Mouse (Mus musculus) CH12.LX (cell line): ENCODE measurements around the gene Lrrc42. TPM values are rescaled to one million over a fixed set of nuclear protein-coding genes. Genes with fewer than 3 reads are reported as not detected.

Experiments
- DNase-seq: peaks from one replicate; pipeline ENCODE4 v3.0.0-alpha.2; 2013; ENCODE audit errors: extremely low read depth
- H3K27ac ChIP-seq: 2 replicates; pipeline ENCODE4 v1.5.1; 2012; ENCODE audit warnings: low read depth, mild to moderate bottlenecking, control low read depth, moderate library complexity; ENCODE audit not compliant: insufficient read depth
- H3K27me3 ChIP-seq: replicated peaks from 2 replicates; pipeline ENCODE3; 2012; ENCODE audit warnings: inconsistent platforms
- H3K36me3 ChIP-seq, 2 experiments: replicated peaks in 1 of 2; 2 replicates each; pipeline versions ENCODE3 to v1.6.1; 2012; ENCODE audit warnings: inconsistent platforms in 1 of 2, low read length in 1 of 2, mild to moderate bottlenecking in 1 of 2, mixed read lengths in 1 of 2, moderate library complexity in 1 of 2; ENCODE audit not compliant: control insufficient read depth in 1 of 2, insufficient read depth in 1 of 2
- H3K4me1 ChIP-seq, 2 experiments: 2 replicates each; pipeline ENCODE4 v1.6.1; 2012; ENCODE audit warnings: inconsistent platforms in 1 of 2, moderate library complexity in 1 of 2; ENCODE audit not compliant: insufficient read depth in 2 of 2, control insufficient read depth in 1 of 2
- H3K4me2 ChIP-seq: 2 replicates; pipeline ENCODE4 v1.6.1; 2012; ENCODE audit warnings: low read depth, mild to moderate bottlenecking, control low read depth; ENCODE audit not compliant: poor library complexity, insufficient read depth, severe bottlenecking
- H3K4me3 ChIP-seq, 3 experiments: fragments of 150-350 bp in 1 of 3; sonication (generic) in 1 of 3; replicated peaks in 1 of 3; 2 replicates each; pipeline versions ENCODE3 to v1.5.1; 2011 to 2012; ENCODE audit warnings: low read depth in 2 of 3, low read length in 2 of 3, mild to moderate bottlenecking in 2 of 3, moderate library complexity in 2 of 3, control low read depth in 1 of 3, improper control_type of control experiment in 1 of 3, inconsistent platforms in 1 of 3, mixed read lengths in 1 of 3; ENCODE audit not compliant: poor library complexity in 1 of 3
- H3K79me2 ChIP-seq: replicated peaks from 2 replicates; pipeline ENCODE4 v1.6.1; 2012; ENCODE audit warnings: mild to moderate bottlenecking, moderate library complexity; ENCODE audit not compliant: control insufficient read depth, poor library complexity, insufficient read depth, severe bottlenecking; ENCODE audit errors: extremely low read depth
- H3K9ac ChIP-seq: 2 replicates; pipeline ENCODE4 v1.6.1; 2012; ENCODE audit warnings: low read depth, mild to moderate bottlenecking, control low read depth, moderate library complexity; ENCODE audit not compliant: insufficient read depth
- H3K9me3 ChIP-seq: replicated peaks from 2 replicates; pipeline ENCODE3; 2012; ENCODE audit warnings: low read length, inconsistent platforms, mixed read lengths
- BHLHE40 ChIP-seq: IDR thresholded peaks from 2 replicates; pipeline ENCODE4 v1.6.1; 2011; ENCODE audit warnings: mild to moderate bottlenecking, low read depth, low read length, improper control_type of control experiment
- CTCF ChIP-seq, 2 experiments: IDR thresholded peaks in 1 of 2; conservative IDR thresholded peaks in 1 of 2; 2 replicates each; pipeline ENCODE4 v1.5.1; 2011 to 2012; ENCODE audit warnings: low read depth in 2 of 2, low read length in 2 of 2, improper control_type of control experiment in 1 of 2, inconsistent platforms in 1 of 2, mild to moderate bottlenecking in 1 of 2, moderate library complexity in 1 of 2
- ELF1 ChIP-seq: IDR thresholded peaks from 2 replicates; pipeline ENCODE4 v1.6.1; 2014; ENCODE audit warnings: low read depth, mild to moderate bottlenecking, inconsistent platforms, low read length, improper control_type of control experiment
- EP300 ChIP-seq: IDR thresholded peaks from 2 replicates; pipeline ENCODE4 v1.6.1; 2011; ENCODE audit warnings: low read length, improper control_type of control experiment
- GABPA ChIP-seq: IDR thresholded peaks from 2 replicates; pipeline ENCODE4 v1.6.1; 2012; ENCODE audit warnings: low read depth, low read length, improper control_type of control experiment, inconsistent platforms; ENCODE audit not compliant: insufficient replicate concordance
- HCFC1 ChIP-seq: IDR thresholded peaks from 2 replicates; pipeline ENCODE4 v1.6.1; 2012; ENCODE audit warnings: low read depth, mild to moderate bottlenecking, inconsistent platforms, low read length, improper control_type of control experiment
- IRF4 ChIP-seq: IDR thresholded peaks from 2 replicates; pipeline ENCODE4 v1.6.1; 2014; ENCODE audit warnings: low read depth, mild to moderate bottlenecking, inconsistent platforms, low read length, improper control_type of control experiment
- JUN ChIP-seq: IDR thresholded peaks from 2 replicates; pipeline ENCODE4 v1.6.1; 2011; ENCODE audit warnings: low read depth, mild to moderate bottlenecking, low read length, improper control_type of control experiment, moderate library complexity; ENCODE audit not compliant: insufficient read depth
- KAT2A ChIP-seq: IDR thresholded peaks from 2 replicates; pipeline ENCODE4 v1.6.1; 2012; ENCODE audit warnings: low read length, improper control_type of control experiment, inconsistent platforms; ENCODE audit not compliant: insufficient replicate concordance
- MAZ ChIP-seq: IDR thresholded peaks from 2 replicates; pipeline ENCODE4 v1.6.1; 2012; ENCODE audit warnings: low read depth, mild to moderate bottlenecking, inconsistent platforms, low read length, improper control_type of control experiment, moderate library complexity
- NELFE ChIP-seq: IDR thresholded peaks from 2 replicates; pipeline ENCODE4 v1.6.1; 2011; ENCODE audit warnings: low read depth, low read length, improper control_type of control experiment
- NRF1 ChIP-seq: IDR thresholded peaks from 2 replicates; pipeline ENCODE4 v1.6.1; 2014; ENCODE audit warnings: low read depth, mild to moderate bottlenecking, inconsistent platforms, low read length, improper control_type of control experiment, moderate library complexity
- PAX5 ChIP-seq: IDR thresholded peaks from 2 replicates; pipeline ENCODE4 v1.6.1; 2012; ENCODE audit warnings: low read length, inconsistent platforms, mixed read lengths
- TBP ChIP-seq: conservative IDR thresholded peaks from 2 replicates; pipeline ENCODE4 v1.6.1; 2011; ENCODE audit warnings: low read depth, low read length, improper control_type of control experiment
- TCF12 ChIP-seq: IDR thresholded peaks from 2 replicates; pipeline ENCODE4 v1.6.1; 2014; ENCODE audit warnings: low read depth, mild to moderate bottlenecking, inconsistent platforms, low read length, improper control_type of control experiment
- USF2 ChIP-seq: conservative IDR thresholded peaks from 2 replicates; pipeline ENCODE4 v1.6.1; 2011; ENCODE audit warnings: low read depth, low read length, improper control_type of control experiment
- ZC3H11A ChIP-seq: IDR thresholded peaks from 2 replicates; pipeline ENCODE4 v1.6.1; 2012; ENCODE audit warnings: low read depth, mild to moderate bottlenecking, inconsistent platforms, low read length, improper control_type of control experiment
- ZKSCAN1 ChIP-seq: IDR thresholded peaks from 2 replicates; pipeline ENCODE4 v1.6.1; 2012; ENCODE audit warnings: low read depth, inconsistent platforms, low read length, improper control_type of control experiment, borderline replicate concordance
- ZMIZ1 ChIP-seq: IDR thresholded peaks from 2 replicates; pipeline ENCODE4 v1.6.1; 2012; ENCODE audit warnings: low read depth, mild to moderate bottlenecking, inconsistent platforms, low read length, improper control_type of control experiment
- ZNF384 ChIP-seq: IDR thresholded peaks from 2 replicates; pipeline ENCODE4 v1.6.1; 2012; ENCODE audit warnings: low read depth, low read length, improper control_type of control experiment, inconsistent platforms
- dilution Hi-C: fragments of 300-500 bp; cut with MboI; formaldehyde crosslinking; loops from 2 replicates; pipeline ENCODE4 v1.14.3; 2020; ENCODE audit warnings: low sequenced_read_pairs; ENCODE audit not compliant: extremely low pct_unique_long_range_greater_than_20kb, extremely low pct_ligation_motif_present
- in situ Hi-C: fragments of 300-500 bp; cut with MboI; formaldehyde crosslinking; loops from 3 replicates; pipeline ENCODE4 v1.14.3; 2019; ENCODE audit warnings: low sequenced_read_pairs, low pct_ligation_motif_present, low pct_unique_long_range_greater_than_20kb, mixed read lengths
- polyA plus RNA-seq: library from polyadenylated mRNA; unstranded; fragments of >175 nt; gene quantifications from 2 replicates; pipeline ENCODE4 v1.2.1, GENCODE M21; 2012; ENCODE audit warnings: low read depth; ENCODE audit not compliant: insufficient read length
- total RNA-seq, 2 experiments: library from RNA; depleted of rRNA; stranded (reverse); fragments of 300-350 nt in 1 of 2; fragments of >200 nt in 1 of 2; gene quantifications; 2 replicates each; pipeline ENCODE4 v1.2.3; 2012 to 2014

Lrrc42 gene
- total and polyA plus RNA-seq, 3 experiments, result 13.0 to 48.2 (median 24.9) TPM

- H3K36me3 ChIP-seq, result peaks cover 64 to 97% of the 10 kb centered on the region in 2 experiments
- H3K9ac ChIP-seq, result no peak overlapping the region
- no peak overlapping the region for H3K4me3 ChIP-seq
- in situ Hi-C loops (no loop called here), dilution Hi-C loops (no loop called here)
- no peaks in the 10 kb centered on the region for H3K4me1 ChIP-seq
- H3K27ac ChIP-seq, result no peak overlapping the region
- TF ChIP-seq EP300 (no peak), BHLHE40 (no peak), HCFC1 (no peak), ZKSCAN1 (no peak)
- no peaks in the 10 kb centered on the region for H3K9me3 ChIP-seq
- no peaks in the 10 kb centered on the region for H3K79me2 ChIP-seq
- no peaks in the 10 kb centered on the region for H3K27me3 ChIP-seq
- no peak for DNase-seq
- H3K4me2 ChIP-seq, result no peak overlapping the region
Measured at GRCm38 (mm10) chr4:107201779-107202178, 51.6 kb downstream of the Lrrc42 start.

DNA sequence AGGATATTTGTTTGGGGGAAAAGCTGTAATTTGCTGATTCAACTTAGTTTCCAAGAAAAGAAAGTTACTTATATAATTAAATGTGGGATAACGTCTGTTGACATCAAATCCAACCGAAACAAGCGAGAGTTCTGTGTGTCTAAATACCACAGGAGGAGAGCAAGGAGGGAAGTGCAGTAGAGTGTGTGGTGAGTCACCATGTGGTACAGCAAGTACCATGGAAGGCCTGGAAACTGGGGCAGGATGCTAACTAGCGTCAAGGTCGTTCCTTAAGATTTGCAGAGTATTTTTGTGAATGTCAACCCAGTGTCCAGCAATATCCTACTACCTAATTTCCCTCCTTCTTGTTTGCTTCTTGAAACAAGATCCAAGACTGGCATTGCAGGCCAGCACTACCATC, 55.3 kb downstream of the Lrrc42 start:
- in situ Hi-C loops (no loop called here), dilution Hi-C loops (no loop called here)
- TF ChIP-seq CTCF (conservative IDR thresholded peaks at IDR 0.05 in 1 of 2, IDR thresholded peaks at IDR 0.05 in 1 of 2; ENCODE audit: low read depth in 2 of 2, low read length in 2 of 2), result no peak
- TF ChIP-seq HCFC1, result no peak
- TF ChIP-seq GABPA, result no peak
- no peak for TF ChIP-seq NRF1
- TF ChIP-seq KAT2A, result no peak
- TF ChIP-seq USF2, result no peak
- no peak for TF ChIP-seq ELF1
- no peak for TF ChIP-seq ZC3H11A
- no peak for TF ChIP-seq JUN
- no peak for TF ChIP-seq BHLHE40
- TF ChIP-seq IRF4, result no peak
- TF ChIP-seq PAX5, result no peak
- no peak for TF ChIP-seq MAZ
- no peak for TF ChIP-seq NELFE
- no peak for TF ChIP-seq TBP
- no peak for TF ChIP-seq ZNF384
- no peak for TF ChIP-seq TCF12
- no peak for TF ChIP-seq EP300
- no peak for TF ChIP-seq ZMIZ1
- H3K4me3 ChIP-seq, result no peak overlapping the region
- no peaks in the 10 kb centered on the region; the same call in 1 of the 2 replicates for H3K79me2 ChIP-seq
- H3K27ac ChIP-seq, result no peak overlapping the region
- H3K9me3 ChIP-seq, result no peaks in the 10 kb centered on the region
- H3K27me3 ChIP-seq, result no peaks in the 10 kb centered on the region
- H3K9ac ChIP-seq, result no peak overlapping the region
- H3K36me3 ChIP-seq, result peaks cover 60 to 89% of the 10 kb centered on the region in 2 experiments
- H3K4me2 ChIP-seq, result no peak overlapping the region
- peaks cover 0 to 3% of the 10 kb centered on the region in 2 experiments; a peak in 1 of 4 replicates for H3K4me1 ChIP-seq
- DNase-seq, result no peak
